Mouse (Mus musculus) stomach, embryonic 14.5 days (tissue): ENCODE measurements around the gene Mllt6. TPM values are rescaled to one million over a fixed set of nuclear protein-coding genes. Genes with fewer than 3 reads are reported as not detected.

Source experiments
- ATAC-seq: fragments of 200-750 bp; cut with Nextera tagmentation; 2 replicates; pipeline ENCODE4 v1.8.0; 2017; ENCODE audit warnings: low read depth, moderate TSS enrichment; ENCODE audit not compliant: insufficient number of reproducible peaks, insufficient read depth, low FRiP score
- H3K27ac ChIP-seq: fragments of 300-500 bp; sonication (generic); 2 replicates; pipeline ENCODE4 v1.5.1; 2014; ENCODE audit warnings: mild to moderate bottlenecking, low read length, moderate library complexity, mixed read lengths
- H3K27me3 ChIP-seq: fragments of 300-500 bp; sonication (generic); 2 replicates; pipeline ENCODE4 v1.6.1; 2014; ENCODE audit warnings: low read length, control low read depth, mixed read lengths; ENCODE audit not compliant: control insufficient read depth, insufficient read depth
- H3K36me3 ChIP-seq: fragments of 300-500 bp; sonication (generic); 2 replicates; pipeline ENCODE4 v1.6.1; 2014; ENCODE audit warnings: mild to moderate bottlenecking, control low read depth, low read length, moderate library complexity, mixed read lengths; ENCODE audit not compliant: control insufficient read depth, insufficient read depth
- H3K4me1 ChIP-seq: fragments of 300-500 bp; sonication (generic); 2 replicates; pipeline ENCODE4 v1.6.1; 2014; ENCODE audit warnings: low read length, control low read depth, mixed read lengths; ENCODE audit not compliant: control insufficient read depth, insufficient read depth
- H3K4me2 ChIP-seq: fragments of 300-500 bp; sonication (generic); replicated peaks from 2 replicates; pipeline ENCODE4 v1.6.1; 2014; ENCODE audit warnings: low read depth, low read length, control low read depth
- H3K4me3 ChIP-seq: fragments of 300-500 bp; sonication (generic); 2 replicates; pipeline ENCODE4 v1.5.1; 2014; ENCODE audit warnings: low read depth, low read length, control low read depth
- H3K9ac ChIP-seq: fragments of 300-500 bp; sonication (generic); replicated peaks from 2 replicates; pipeline ENCODE4 v1.6.1; 2014; ENCODE audit warnings: low read depth, mild to moderate bottlenecking, control low read depth, low read length, moderate library complexity, mixed read lengths
- H3K9me3 ChIP-seq: fragments of 300-500 bp; sonication (generic); 2 replicates; pipeline ENCODE4 v1.6.1; 2016; ENCODE audit warnings: low read depth, low read length, control low read depth; ENCODE audit not compliant: control insufficient read depth
- WGBS: fragments of 180-500 bp; shearing (Covaris S2); extraction: QIAGEN DNeasy Blood & Tissue Kit; methylation state at CpG from one replicate; pipeline ENCODE4 v1.1.7; 2014; 5-methylcytosine and 5-hydroxymethylcytosine counted together
- polyA plus RNA-seq: library from polyadenylated mRNA; unstranded; fragments of >200 nt; fragmentation: Nextera tagmentation; extraction: Ambion mirVana; gene quantifications from 2 replicates; pipeline ENCODE4 v1.2.1, GENCODE M21; 2014

The Mllt6 gene
- 4.3 and 4.5 TPM in 2 replicates for polyA plus RNA-seq

- Histone ChIP-seq H3K9me3 (no peaks in the 10 kb centered on the region), H3K4me2 (peak within 1 kb of the TSS; percentile 89), H3K36me3 (peaks cover 22% of the 10 kb centered on the region), H3K27ac (peak within 1 kb of the TSS; percentile 88), H3K27me3 (no peaks in the 10 kb centered on the region), H3K4me1 (peaks cover 39% of the 10 kb centered on the region), H3K9ac (peak within 1 kb of the TSS; percentile 86), H3K4me3 (peak within 1 kb of the TSS; percentile 91)
- ATAC-seq = peak; percentile 57; the same call in 1 of the 2 replicates
- WGBS = under 1% methylated on average over 22 of the region's 76 CpGs
Observed at GRCm38 (mm10) chr11:97662893-97663527, at the start of gene Mllt6. Gene Mllt6, plus strand, starts transcription at chr11:97663414.

- Histone ChIP-seq H3K4me1 (no peaks in the 10 kb centered on the region), H3K4me3 (no peak overlapping the region), H3K36me3 (no peaks in the 10 kb centered on the region), H3K27me3 (no peaks in the 10 kb centered on the region), H3K4me2 (no peak overlapping the region), H3K27ac (no peak overlapping the region), H3K9ac (no peak overlapping the region), H3K9me3 (no peaks in the 10 kb centered on the region)
- WGBS = 70% methylated on average over 4 of the region's 4 CpGs
- ATAC-seq = no peak
Observed at GRCm38 (mm10) chr11:97615276-97615675, 47.9 kb upstream of the Mllt6 start.

- no peak for ATAC-seq
- Histone ChIP-seq H3K9me3 (no peaks in the 10 kb centered on the region), H3K4me2 (no peak overlapping the region), H3K27ac (no peak overlapping the region), H3K9ac (no peak overlapping the region), H3K36me3 (no peaks in the 10 kb centered on the region), H3K27me3 (no peaks in the 10 kb centered on the region), H3K4me1 (no peaks in the 10 kb centered on the region), H3K4me3 (no peak overlapping the region)
- WGBS = 30% methylated on average over 11 of the region's 11 CpGs
Observed at GRCm38 (mm10) chr11:97618368-97618767, 44.8 kb upstream of the Mllt6 start.

- Histone ChIP-seq H3K36me3 (no peaks in the 10 kb centered on the region), H3K9me3 (no peaks in the 10 kb centered on the region), H3K27me3 (no peaks in the 10 kb centered on the region), H3K4me3 (no peak overlapping the region), H3K4me2 (no peak overlapping the region), H3K4me1 (no peaks in the 10 kb centered on the region), H3K9ac (no peak overlapping the region), H3K27ac (no peak overlapping the region)
- no peak for ATAC-seq
- 45% methylated on average over 5 of the region's 5 CpGs for WGBS
Observed at GRCm38 (mm10) chr11:97619391-97619795, 43.8 kb upstream of the Mllt6 start.

- Histone ChIP-seq H3K36me3 (no peaks in the 10 kb centered on the region), H3K4me2 (no peak overlapping the region), H3K9ac (no peak overlapping the region), H3K4me1 (0 out of 2 replicates have a peak, but pooled peaks cover 7% of the 10 kb centered on the region), H3K27ac (no peak overlapping the region), H3K9me3 (no peaks in the 10 kb centered on the region), H3K4me3 (no peak overlapping the region), H3K27me3 (peaks cover 17% of the 10 kb centered on the region; the same call in 1 of the 2 replicates)
- 2% methylated on average over 6 of the region's 6 CpGs for WGBS
- no peak for ATAC-seq
Observed at GRCm38 (mm10) chr11:97622440-97622839, 40.8 kb upstream of the Mllt6 start.

- 60% methylated on average over 9 of the region's 9 CpGs for WGBS
- H3K9me3 ChIP-seq = no peaks in the 10 kb centered on the region
- peaks cover 8% of the 10 kb centered on the region; the same call in 1 of the 2 replicates for H3K4me1 ChIP-seq
- no peak overlapping the region for H3K4me2 ChIP-seq
- no peak overlapping the region for H3K27ac ChIP-seq
- H3K36me3 ChIP-seq = no peaks in the 10 kb centered on the region
- H3K4me3 ChIP-seq = no peak overlapping the region
- no peak for ATAC-seq
- H3K27me3 ChIP-seq = peaks cover 22% of the 10 kb centered on the region; the same call in 1 of the 2 replicates
- H3K9ac ChIP-seq = no peak overlapping the region
Observed at GRCm38 (mm10) chr11:97623166-97623565, 40.0 kb upstream of the Mllt6 start.

- Histone ChIP-seq H3K4me3 (no peak overlapping the region), H3K9me3 (no peaks in the 10 kb centered on the region), H3K27me3 (peaks cover 34% of the 10 kb centered on the region), H3K4me1 (peaks cover 17% of the 10 kb centered on the region; the same call in 1 of the 2 replicates), H3K36me3 (no peaks in the 10 kb centered on the region), H3K9ac (no peak overlapping the region), H3K27ac (no peak overlapping the region), H3K4me2 (no peak overlapping the region)
- 76% methylated on average over 5 of the region's 5 CpGs for WGBS
- no peak for ATAC-seq
Observed at GRCm38 (mm10) chr11:97625551-97625950, 37.7 kb upstream of the Mllt6 start.

GRCm38 (mm10) chr11:97626431-97626830, 36.8 kb upstream of the Mllt6 start:
- no peak overlapping the region for H3K4me2 ChIP-seq
- 8% methylated on average over 13 of the region's 13 CpGs for WGBS

More at GRCm38 (mm10) chr11:97626431-97626830, 36.8 kb upstream of the Mllt6 start:
- peaks cover 40% of the 10 kb centered on the region for H3K27me3 ChIP-seq
- H3K4me1 ChIP-seq = peaks cover 17% of the 10 kb centered on the region; the same call in 1 of the 2 replicates
- H3K9me3 ChIP-seq = no peaks in the 10 kb centered on the region
- H3K4me3 ChIP-seq = no peak overlapping the region
- ATAC-seq = no peak
- H3K9ac ChIP-seq = no peak overlapping the region
- H3K27ac ChIP-seq = no peak overlapping the region
- H3K36me3 ChIP-seq = no peaks in the 10 kb centered on the region
